Mouse (Mus musculus): ENCODE data around the gene Ercc6l2.

Gene Ercc6l2

DNA sequence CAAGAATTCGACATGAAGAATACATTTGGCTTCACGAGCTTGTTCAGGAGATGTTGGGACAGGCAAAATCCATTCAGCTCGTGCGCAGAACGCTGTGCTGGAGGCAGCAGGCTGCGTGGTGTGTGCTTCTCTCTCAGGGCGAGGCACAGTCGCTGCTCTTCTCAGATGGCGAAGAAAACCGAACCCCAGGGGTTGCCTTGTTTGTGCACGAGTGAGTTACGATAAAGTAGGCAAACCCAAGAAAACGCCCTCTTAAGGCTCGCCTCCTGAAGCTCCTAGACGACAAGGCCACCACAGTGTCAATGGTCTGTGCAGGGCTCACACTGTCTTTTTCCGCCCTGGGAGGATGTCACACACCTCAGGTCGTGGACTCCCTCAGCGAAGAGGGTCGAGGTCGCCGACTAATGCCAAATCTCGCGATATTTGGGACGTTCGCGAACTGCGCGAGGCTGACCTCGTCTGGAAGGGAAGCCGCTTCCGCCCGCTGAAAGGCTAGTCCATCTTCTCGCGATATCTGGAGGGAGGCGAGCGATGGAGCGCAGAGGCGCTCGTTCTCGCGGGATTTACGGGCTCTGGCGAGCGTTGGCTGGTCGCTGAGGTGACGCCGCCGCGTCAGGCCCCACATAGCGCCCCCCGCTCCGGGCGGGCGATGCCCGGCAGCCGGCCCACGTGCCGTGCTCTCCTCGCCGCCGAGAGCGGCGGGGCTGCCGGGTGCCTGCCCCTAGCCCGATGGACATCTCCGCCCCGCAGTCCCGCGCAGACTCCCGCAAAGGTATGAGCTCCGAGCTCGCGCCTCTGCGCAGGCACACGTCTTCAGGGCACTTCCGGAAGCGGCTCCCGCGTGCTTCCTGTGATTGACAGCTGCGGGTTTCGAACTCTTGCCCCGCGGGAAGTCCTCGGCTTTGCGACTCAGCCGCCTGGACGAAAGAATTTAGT, at the start of gene Ercc6l2:
Gene Ercc6l2, plus strand, starts transcription at position 495 of the 936 bp plus-strand sequence.
- in situ Hi-C loops (cut with MboI; ENCODE audit: low pct_unique_long_range_greater_than_20kb in 1 of 2, low sequenced_read_pairs in 2 of 2, unreplicated experiment in 1 of 2): no loop called here

DNA sequence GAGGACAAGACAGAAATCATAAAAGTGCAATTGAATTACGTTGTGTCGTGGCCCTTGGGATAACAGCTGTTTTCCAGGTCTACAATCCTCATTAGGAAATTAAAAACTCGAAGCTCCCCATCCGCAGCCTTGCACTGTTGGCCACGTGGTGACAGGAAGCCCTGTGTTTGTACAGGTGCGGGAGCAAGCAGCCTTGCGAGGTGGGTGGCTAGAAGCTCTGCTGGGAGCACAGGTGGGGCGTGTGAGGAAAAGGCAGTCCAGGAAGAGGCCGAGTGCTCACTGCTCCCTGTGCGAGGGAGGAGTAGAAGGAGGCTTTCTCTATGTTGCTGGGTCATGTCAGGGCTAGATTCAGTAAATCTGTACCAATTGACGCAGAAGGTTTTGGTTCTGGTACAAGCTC, 49.0 kb upstream of the Ercc6l2 start:
- in situ Hi-C loops (cut with MboI; ENCODE audit: low pct_unique_long_range_greater_than_20kb in 1 of 2, low sequenced_read_pairs in 2 of 2, unreplicated experiment in 1 of 2): no loop called here

DNA sequence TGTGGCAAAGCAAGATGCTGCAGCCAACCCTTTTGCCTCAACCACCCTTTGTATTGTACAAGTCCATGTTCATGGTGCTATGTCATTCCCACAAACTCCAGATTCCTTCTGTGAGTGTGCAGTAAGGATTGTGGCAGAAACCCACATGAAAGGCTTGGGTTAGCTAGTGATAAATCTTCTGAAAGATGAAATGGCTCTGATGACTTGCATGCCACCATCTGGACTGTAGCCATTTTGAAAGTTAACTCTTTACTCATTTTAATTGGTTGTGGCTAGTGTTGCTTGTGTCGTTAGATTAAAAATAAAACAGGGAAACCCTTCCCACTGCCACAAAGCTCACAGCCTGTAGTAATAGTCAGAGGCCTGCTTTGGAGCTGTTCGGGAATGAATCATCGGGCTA, 44.0 kb upstream of the Ercc6l2 start:
- in situ Hi-C loops (cut with MboI; ENCODE audit: low pct_unique_long_range_greater_than_20kb in 1 of 2, low sequenced_read_pairs in 2 of 2, unreplicated experiment in 1 of 2): no loop called here

DNA sequence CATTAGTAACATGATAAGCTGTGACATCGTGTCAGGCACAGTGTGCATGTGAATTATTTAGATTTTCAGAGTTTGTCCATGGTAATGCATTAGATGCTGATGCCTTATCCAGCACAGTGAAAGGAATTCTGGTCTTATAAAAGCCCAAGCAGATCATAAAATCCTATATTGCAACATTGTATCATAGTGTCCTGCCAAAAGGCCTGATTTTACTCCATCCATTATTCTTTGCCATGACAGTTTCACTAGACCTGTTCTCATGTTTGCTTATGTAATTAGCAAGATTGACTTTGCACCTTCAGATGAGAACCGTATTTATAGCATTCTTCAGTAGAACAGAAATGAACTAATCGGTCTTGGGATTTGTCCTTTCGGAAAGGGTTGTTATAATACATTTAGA, 36.1 kb upstream of the Ercc6l2 start:
- in situ Hi-C loops (cut with MboI; ENCODE audit: low pct_unique_long_range_greater_than_20kb in 1 of 2, low sequenced_read_pairs in 2 of 2, unreplicated experiment in 1 of 2): loop anchor here in 1 of 2 experiments (25.0 kb wide), 1 partner anchor 92 kb away; no protein-coding TSS in a partner anchor

DNA sequence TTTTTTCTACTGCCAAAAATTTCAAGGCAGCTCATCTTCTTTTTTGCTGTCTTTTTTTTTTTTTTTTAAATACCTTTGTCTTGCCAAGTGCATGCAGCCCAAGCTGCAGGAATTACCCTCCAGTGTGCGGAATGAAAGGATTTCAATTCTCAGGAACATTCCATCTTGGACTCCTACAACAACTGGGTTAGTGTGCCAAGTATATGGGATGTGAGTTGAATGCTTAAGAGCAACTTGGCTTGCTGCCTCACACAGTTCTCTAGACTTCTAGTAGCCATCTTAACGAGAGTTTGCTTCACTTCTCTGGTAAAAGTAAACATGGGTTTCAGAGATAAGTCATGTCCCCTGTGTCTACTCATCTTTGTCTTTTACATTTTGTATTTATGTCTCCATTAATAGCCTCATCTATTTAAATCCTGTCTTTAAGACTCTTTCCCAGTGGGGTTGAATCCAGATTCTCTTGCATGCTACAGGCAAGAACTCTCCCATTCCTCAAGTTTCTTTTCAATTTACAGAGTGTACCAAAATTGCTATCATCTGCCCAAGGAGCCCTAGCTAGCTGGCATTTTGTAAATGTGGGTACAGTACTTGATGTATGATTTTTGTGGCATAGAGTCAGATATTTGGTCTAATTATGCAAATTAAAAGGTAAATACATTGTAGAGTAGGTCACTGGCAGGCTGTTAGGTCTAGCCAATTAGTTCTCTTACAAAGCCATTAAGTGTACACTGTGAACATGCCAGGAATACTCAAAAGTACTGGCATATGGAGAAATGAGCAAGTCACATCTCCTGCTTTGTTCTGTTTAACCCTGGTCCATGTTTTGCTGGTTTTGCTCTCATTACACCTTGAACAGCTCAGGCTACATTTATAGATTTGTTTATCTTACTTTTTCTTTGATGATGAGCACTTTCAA, 35.4 kb upstream of the Ercc6l2 start:
- in situ Hi-C loops (cut with MboI; ENCODE audit: low pct_unique_long_range_greater_than_20kb in 1 of 2, low sequenced_read_pairs in 2 of 2, unreplicated experiment in 1 of 2): loop anchor here in 1 of 2 experiments (25.0 kb wide), 1 partner anchor 92 kb away; no protein-coding TSS in a partner anchor

DNA sequence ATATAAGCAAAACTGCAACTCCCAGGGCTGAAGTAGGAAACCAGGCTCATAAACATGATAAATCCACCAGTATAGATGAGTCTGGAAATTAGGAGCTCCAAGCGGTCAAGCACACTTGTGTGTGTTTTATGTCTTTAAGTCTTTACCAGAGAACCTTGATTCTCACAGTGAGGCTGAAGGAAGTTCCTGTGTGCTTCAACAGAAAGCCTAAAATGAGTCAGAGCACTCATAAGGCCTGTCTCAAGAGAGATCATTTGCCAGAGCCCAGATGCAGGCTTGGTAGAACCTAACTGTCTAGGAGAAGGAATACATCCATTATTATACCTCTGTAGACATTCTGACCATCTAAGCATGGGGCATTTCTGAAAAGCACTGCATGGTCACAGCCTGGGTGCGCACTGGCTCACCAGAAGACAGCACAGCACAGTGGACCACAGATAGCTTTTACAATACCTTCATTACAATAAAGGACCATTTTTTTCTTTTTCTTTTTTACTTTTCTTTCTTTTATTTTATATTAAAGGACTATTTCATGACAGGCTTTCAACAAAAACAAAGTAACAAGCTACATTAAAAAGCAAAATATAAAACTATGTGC, 22.7 kb upstream of the Ercc6l2 start:
- in situ Hi-C loops (cut with MboI; ENCODE audit: low pct_unique_long_range_greater_than_20kb in 1 of 2, low sequenced_read_pairs in 2 of 2, unreplicated experiment in 1 of 2): loop anchor here in 1 of 2 experiments (25.0 kb wide), 1 partner anchor 105 kb away; no protein-coding TSS in a partner anchor

DNA sequence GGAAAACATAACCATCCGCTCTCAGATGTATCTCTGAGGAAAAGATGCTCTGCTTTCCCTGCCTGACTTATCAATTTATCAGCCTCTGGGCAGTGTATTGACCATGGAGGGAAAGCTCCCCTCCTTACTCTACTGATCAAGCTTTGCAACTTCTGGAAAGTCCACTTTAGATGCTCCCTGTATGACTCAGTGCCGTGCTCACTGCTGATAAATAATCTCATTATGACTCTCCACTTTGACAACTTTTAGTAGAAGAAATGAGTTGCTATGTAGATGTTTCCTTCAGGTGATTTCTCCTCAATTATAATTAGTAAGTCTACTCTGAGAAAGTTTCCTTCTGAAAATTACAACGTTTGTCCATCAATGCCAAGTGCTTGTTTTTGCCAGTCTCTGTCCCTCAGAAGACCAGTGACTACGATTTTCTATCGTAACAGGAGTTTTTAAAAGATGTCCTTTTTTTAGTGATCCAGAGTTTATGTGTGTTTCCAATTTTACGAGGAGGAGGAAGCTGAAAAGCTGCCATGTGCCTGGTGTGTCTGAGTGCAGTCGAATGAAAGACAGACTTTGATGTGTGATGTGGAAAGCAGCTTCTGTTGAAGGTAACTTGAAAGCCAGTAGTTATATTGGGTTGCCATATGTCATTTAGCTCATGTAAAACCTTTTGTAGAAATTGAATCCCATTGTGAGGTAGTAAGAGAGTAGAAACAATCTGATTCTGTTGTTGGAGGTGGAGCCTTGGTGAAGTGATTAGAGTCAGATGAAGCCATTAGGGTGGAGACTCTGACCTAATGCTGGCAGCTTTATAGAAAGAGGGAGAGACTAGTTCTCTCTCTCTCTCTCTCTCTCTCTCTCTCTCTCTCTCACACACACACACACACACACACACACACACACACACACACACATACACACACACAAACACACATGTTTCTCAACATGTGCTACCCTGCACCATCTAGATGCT, 21.4 kb upstream of the Ercc6l2 start:
- in situ Hi-C loops (cut with MboI; ENCODE audit: low pct_unique_long_range_greater_than_20kb in 1 of 2, low sequenced_read_pairs in 2 of 2, unreplicated experiment in 1 of 2): loop anchor here in 1 of 2 experiments (25.0 kb wide), 1 partner anchor 106 kb away; no protein-coding TSS in a partner anchor

DNA sequence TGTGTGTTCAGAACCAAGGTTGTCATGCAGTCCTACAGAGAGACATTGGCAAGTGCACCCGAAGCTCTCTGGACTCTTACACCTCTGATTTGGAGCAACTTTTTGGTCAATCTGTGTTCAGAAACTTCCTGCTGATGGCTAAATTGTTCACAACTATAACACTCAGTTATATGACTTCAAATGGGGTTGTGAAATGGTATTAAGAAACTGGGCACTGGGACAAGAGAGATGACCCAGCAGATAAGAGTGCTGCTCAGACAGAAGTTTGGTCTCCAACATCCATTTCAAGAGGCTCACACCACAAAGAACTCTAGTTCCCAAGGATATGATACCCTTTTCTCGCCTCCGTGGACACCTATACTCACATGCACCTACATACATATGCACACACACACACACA, 16.4 kb upstream of the Ercc6l2 start:
- in situ Hi-C loops (cut with MboI; ENCODE audit: low pct_unique_long_range_greater_than_20kb in 1 of 2, low sequenced_read_pairs in 2 of 2, unreplicated experiment in 1 of 2): loop anchor here in 1 of 2 experiments (25.0 kb wide), 1 partner anchor 111 kb away; no protein-coding TSS in a partner anchor

DNA sequence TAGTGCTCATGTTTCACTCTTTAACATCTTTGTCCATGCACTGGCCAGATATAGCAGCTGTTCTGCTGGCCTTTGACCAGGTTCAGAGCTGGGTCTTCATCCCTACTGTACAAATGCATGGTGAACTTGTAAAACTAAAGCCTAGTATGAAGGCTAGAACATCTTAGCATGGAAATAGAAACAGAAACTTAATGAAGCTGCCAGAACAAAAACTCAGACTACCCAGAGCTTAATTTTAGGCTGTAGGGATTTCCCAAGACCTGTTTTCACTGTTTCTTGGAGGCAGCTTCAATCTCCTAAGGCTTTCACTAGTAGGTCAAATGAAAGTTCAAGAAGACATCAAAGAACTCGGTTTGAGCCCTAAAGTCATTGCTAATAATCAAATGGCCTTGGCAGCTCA, 15.1 kb upstream of the Ercc6l2 start:
- in situ Hi-C loops (cut with MboI; ENCODE audit: low pct_unique_long_range_greater_than_20kb in 1 of 2, low sequenced_read_pairs in 2 of 2, unreplicated experiment in 1 of 2): loop anchor here in 1 of 2 experiments (25.0 kb wide), 1 partner anchor 113 kb away; no protein-coding TSS in a partner anchor

DNA sequence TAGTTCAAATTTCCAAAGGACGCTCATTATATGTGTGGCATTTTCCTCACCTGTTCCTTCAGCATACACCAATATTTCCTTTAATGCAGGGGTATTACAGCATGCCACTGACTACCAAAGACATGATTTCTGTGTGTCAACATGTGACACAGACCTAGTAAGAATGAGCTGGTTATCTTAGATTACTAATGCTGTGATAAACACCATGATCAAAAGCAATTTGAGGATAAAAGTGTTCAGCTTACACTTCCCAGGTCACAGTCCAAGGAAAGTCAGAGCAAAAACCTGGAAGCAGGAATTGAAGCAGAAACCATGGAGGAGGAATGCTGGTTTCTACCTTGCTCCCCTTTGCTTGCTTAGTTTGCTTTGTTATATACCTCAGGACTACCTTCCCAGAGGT, 13.8 kb upstream of the Ercc6l2 start:
- in situ Hi-C loops (cut with MboI; ENCODE audit: low pct_unique_long_range_greater_than_20kb in 1 of 2, low sequenced_read_pairs in 2 of 2, unreplicated experiment in 1 of 2): no loop called here

DNA sequence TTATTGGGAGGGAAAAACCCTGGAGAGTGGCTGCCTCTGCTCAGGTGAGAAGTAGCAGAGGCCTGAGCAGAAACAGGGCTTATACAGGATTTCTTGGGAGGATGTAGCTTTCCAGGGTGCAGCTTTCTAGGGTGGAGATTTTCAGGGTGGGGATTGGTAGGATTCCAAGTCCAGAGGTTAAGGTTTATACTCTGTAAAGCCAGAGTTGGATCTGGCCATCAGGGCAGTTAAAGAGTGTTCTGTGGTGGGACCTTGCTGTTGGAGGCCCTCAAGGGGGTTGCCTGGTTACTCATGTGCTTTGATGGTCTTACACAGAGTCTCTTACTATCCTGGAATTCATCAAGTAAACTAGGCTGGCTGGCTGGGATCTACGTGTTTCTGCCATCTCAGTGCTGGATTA, 7.8 kb upstream of the Ercc6l2 start:
- in situ Hi-C loops (cut with MboI; ENCODE audit: low pct_unique_long_range_greater_than_20kb in 1 of 2, low sequenced_read_pairs in 2 of 2, unreplicated experiment in 1 of 2): no loop called here

DNA sequence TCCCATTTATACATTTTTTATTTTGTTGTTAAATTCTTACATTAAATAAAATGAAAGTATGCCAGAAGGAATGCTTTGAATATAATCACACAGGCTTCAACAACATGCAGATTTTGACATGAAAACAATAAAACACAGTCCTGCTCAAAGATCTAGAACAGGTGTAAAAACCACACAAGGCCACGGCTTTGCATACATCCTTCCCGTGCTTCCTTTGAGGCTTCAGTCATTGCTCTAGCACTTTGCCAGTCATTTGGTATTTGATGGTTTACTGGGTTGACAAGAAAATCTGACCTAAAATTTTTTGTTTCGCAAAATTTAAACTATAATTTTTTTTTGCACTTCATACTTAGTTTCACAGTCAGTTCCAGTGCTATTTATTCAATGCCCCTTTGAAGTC, 7.1 kb upstream of the Ercc6l2 start:
- in situ Hi-C loops (cut with MboI; ENCODE audit: low pct_unique_long_range_greater_than_20kb in 1 of 2, low sequenced_read_pairs in 2 of 2, unreplicated experiment in 1 of 2): no loop called here

DNA sequence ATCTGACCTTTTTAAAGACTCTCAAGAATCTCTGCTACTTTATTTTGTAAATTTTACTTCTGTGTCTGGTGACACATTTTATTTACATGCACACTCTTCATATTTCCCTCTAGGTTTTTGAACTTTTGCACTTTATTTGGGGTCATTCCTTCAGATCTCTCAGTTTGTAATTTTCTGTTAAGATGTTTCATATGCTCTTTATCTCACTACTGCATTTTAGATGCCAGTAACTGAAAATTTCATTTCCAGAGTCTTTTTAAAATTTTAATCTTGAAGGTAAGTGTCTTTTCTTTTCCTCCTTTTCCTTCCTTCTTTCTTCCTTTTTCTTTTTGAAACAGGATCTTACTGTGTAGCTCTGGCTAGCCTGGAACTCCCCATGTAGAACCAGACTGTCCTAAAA, 3.6 kb upstream of the Ercc6l2 start:
- in situ Hi-C loops (cut with MboI; ENCODE audit: low pct_unique_long_range_greater_than_20kb in 1 of 2, low sequenced_read_pairs in 2 of 2, unreplicated experiment in 1 of 2): no loop called here

DNA sequence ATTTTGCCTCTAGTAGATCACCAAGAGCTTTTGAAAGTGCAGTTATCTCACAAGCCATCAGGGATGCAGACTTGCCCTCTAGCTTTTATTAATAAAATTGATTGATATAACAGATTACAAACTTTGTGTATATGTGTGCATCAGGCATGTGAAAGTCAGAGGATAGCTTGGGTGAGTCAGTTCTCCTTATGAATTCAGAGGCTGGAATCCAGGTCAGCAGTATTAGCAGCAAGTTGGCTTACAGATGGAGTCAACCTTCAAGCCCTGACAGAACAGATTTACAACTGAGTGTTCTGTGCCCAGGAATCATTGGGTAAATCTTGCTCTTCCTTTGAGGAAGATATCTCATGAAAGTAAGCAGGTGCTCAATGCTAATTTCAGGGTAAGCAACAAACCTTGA, 891 bp downstream of the Ercc6l2 start:
- in situ Hi-C loops (cut with MboI; ENCODE audit: low pct_unique_long_range_greater_than_20kb in 1 of 2, low sequenced_read_pairs in 2 of 2, unreplicated experiment in 1 of 2): no loop called here

DNA sequence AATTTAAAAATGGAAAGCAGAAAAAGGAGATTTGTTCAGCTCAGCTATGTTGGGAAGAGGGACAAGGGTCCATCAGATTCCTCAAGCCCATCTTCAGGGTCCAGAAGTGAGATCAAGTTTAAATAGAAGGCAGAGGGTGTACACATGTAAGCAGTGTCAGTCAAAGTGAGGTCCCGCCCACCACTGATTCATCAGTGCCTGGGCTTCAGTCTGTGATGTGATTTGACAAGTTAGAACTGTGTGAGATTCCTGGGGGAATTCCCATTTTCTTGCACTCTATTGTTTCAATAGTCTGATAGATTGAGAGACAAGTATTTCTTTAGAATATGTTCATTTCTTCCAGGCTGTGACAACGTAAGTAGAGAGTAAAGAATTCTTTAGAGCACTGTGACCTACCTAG, 30.7 kb downstream of the Ercc6l2 start:
- in situ Hi-C loops (cut with MboI; ENCODE audit: low pct_unique_long_range_greater_than_20kb in 1 of 2, low sequenced_read_pairs in 2 of 2, unreplicated experiment in 1 of 2): no loop called here

DNA sequence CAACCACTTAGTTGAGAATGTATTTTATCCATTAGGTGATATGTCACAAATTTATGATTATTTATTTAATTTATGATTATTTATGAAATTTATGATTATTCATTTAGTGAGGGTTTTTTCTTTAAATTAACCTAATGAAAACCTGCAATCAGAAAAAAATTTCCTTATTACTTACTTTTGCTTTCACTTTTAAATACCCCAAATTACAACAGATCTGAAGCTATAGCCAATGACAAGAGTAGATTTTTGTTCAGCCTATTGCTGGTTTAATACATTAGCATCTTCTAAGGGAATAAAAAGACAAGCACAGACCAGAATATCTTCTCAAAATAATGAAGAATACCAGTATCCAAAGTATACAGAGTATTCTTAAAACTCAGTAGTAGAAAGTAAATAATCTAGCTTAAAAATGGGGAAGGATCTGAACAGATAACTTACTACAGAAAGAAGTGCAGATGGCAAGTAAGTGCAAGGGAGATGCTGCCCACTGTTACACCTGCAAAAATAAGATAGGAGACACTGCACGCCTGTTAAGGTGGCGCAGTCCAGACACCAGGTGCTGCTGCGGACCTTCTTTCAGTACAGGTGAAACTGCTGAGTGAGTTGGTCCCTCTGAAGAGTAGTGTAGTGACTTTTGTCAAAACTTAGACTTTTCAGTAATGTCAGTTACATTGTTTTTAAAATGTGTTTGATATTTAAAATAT, 35.4 kb downstream of the Ercc6l2 start:
- in situ Hi-C loops (cut with MboI; ENCODE audit: low pct_unique_long_range_greater_than_20kb in 1 of 2, low sequenced_read_pairs in 2 of 2, unreplicated experiment in 1 of 2): no loop called here
